Mouse (Mus musculus) G1E (cell line): ENCODE results near the gene Npr1. TPM values are rescaled to one million over a fixed set of nuclear protein-coding genes. Genes with fewer than 3 reads are reported as not detected.

ENCODE experiments used
- ATAC-seq: 2 replicates; pipeline ENCODE4 v1.8.0; 2016; ENCODE audit warnings: mild to moderate bottlenecking; ENCODE audit not compliant: insufficient number of reproducible peaks, poor library complexity, low FRiP score, severe bottlenecking; ENCODE audit errors: extremely low read depth
- DNase-seq: peaks from one replicate; pipeline ENCODE4 v3.0.0; 2012; ENCODE audit warnings: low spot score
- H3K27me3 ChIP-seq: 2 replicates; pipeline ENCODE4 v1.6.1; 2012; ENCODE audit warnings: mild to moderate bottlenecking, low read length, inconsistent platforms; ENCODE audit not compliant: insufficient read depth
- H3K36me3 ChIP-seq: replicated peaks from 2 replicates; pipeline ENCODE3; 2012; ENCODE audit warnings: mild to moderate bottlenecking, inconsistent platforms
- H3K4me1 ChIP-seq: 2 replicates; pipeline ENCODE4 v1.6.1; 2012; ENCODE audit warnings: low read depth, low read length, inconsistent platforms, mixed read lengths; ENCODE audit not compliant: insufficient read depth
- H3K4me3 ChIP-seq: 2 replicates; pipeline ENCODE4 v1.5.1; 2012; ENCODE audit warnings: low read depth, mild to moderate bottlenecking, inconsistent platforms, low read length, moderate library complexity, mixed read lengths
- H3K9me3 ChIP-seq: replicated peaks from 2 replicates; pipeline ENCODE4 v1.6.1; 2012; ENCODE audit warnings: inconsistent platforms
- CTCF ChIP-seq: IDR thresholded peaks from 2 replicates; pipeline ENCODE4 v1.5.1; 2012; ENCODE audit warnings: low read depth, low read length, inconsistent platforms, mixed read lengths
- GATA1 ChIP-seq: IDR thresholded peaks from 2 replicates; pipeline ENCODE4 v1.6.1; 2012; ENCODE audit warnings: borderline replicate concordance, low read length, inconsistent platforms, mixed read lengths
- GATA2 ChIP-seq: IDR thresholded peaks from 2 replicates; pipeline ENCODE4 v1.6.1; 2012; ENCODE audit warnings: low read depth, low read length, inconsistent platforms, borderline replicate concordance
- POLR2AphosphoS5 ChIP-seq: IDR thresholded peaks from 2 replicates; pipeline ENCODE4 v1.6.1; 2012; ENCODE audit warnings: low read depth, low read length, inconsistent platforms; ENCODE audit not compliant: insufficient replicate concordance
- TAL1 ChIP-seq: conservative IDR thresholded peaks from 2 replicates; pipeline ENCODE4 v1.6.1; 2012; ENCODE audit warnings: low read depth, low read length, inconsistent platforms, mixed read lengths
- polyA plus RNA-seq: library from polyadenylated mRNA; stranded (reverse); fragments of >175 nt; gene quantifications from 2 replicates; pipeline ENCODE4 v1.2.3, GENCODE M21; 2012
- total RNA-seq, 2 experiments: library from RNA; stranded (forward) in 1 of 2; stranded (reverse) in 1 of 2; fragments of 200-1000 nt in 1 of 2; fragments of >200 nt in 1 of 2; fragmentation: Nextera tagmentation in 1 of 2; gene quantifications; 2 replicates each; pipeline ENCODE4 v1.2.3; 2014 to 2017

The Npr1 gene
- total and polyA plus RNA-seq, 3 experiments: not detected

DNA sequence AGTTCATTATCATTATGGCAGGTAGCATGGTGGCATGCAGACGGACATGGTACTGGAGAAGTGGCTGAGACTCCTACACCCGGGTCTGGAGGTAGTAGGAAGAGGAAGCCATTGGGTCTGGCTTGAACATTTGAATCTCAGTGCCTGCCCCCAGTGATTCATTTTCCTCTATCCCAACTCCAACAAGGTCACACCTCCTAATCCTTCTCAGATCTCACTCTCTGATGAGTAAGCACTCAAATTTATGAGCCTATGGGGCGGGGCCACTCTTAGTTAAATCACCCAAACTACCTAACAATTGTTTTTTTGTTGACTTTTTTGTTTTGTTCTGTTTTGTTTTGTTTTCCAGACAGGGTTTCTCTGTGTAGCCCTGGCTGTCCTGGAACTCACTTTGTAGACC is 21.7 kb downstream of the Npr1 start:
- Histone ChIP-seq H3K4me1 (peaks cover 35% of the 10 kb centered on the region), H3K27me3 (no peaks in the 10 kb centered on the region), H3K36me3 (no peaks in the 10 kb centered on the region), H3K9me3 (no peaks in the 10 kb centered on the region), H3K4me3 (no peak overlapping the region)
- DNase-seq (no peak), ATAC-seq (no peak)
- TF ChIP-seq GATA2 (no peak), POLR2AphosphoS5 (no peak), CTCF (no peak), TAL1 (no peak), GATA1 (no peak)

DNA sequence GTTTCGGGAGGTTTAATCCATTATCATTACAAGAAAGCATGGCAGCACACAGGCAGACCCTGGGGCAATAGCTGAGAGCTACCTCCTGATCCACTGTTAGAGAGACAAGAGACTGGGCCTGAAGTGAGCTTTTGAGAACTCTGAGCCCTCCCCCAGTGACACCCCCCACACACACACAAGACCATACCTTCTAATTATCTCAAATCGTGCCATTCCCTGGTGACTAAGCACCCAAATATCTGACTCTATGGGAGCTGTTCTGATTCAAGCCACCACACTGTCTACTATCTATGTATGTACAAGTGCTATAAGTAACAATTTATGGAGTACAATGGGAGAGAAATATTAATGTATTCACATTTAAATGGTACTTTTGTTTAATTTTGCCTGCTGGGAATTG is 24.9 kb downstream of the Npr1 start:
- ATAC-seq (no peak), DNase-seq (no peak)
- H3K36me3 ChIP-seq: no peaks in the 10 kb centered on the region
- no peak overlapping the region for H3K4me3 ChIP-seq
- no peaks in the 10 kb centered on the region for H3K27me3 ChIP-seq
- H3K4me1 ChIP-seq: peaks cover 20% of the 10 kb centered on the region
- TF ChIP-seq GATA1: no peak
- no peak for TF ChIP-seq CTCF
- TF ChIP-seq POLR2AphosphoS5: no peak
- TF ChIP-seq GATA2: no peak
- TF ChIP-seq TAL1: no peak
- no peaks in the 10 kb centered on the region for H3K9me3 ChIP-seq

DNA sequence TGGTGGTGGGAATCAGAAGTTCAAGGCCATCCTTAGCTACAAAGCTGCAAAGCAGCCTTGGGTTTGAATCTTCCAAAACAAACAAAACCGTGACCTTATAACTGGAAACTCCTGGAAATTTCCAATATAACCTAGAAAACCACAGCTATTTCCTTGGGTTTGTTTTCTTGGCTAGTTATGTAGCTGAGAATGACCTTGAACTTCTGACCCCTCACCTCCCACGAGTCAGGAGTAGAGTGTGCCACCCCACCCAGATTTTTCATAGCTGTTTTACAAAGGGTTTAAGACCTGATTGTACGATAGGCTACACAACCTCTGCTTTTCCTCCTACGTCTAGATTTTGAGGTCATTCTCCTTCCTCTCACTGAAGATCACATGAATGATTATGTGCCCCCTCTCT is 28.5 kb downstream of the Npr1 start:
- no peak for ATAC-seq

DNA sequence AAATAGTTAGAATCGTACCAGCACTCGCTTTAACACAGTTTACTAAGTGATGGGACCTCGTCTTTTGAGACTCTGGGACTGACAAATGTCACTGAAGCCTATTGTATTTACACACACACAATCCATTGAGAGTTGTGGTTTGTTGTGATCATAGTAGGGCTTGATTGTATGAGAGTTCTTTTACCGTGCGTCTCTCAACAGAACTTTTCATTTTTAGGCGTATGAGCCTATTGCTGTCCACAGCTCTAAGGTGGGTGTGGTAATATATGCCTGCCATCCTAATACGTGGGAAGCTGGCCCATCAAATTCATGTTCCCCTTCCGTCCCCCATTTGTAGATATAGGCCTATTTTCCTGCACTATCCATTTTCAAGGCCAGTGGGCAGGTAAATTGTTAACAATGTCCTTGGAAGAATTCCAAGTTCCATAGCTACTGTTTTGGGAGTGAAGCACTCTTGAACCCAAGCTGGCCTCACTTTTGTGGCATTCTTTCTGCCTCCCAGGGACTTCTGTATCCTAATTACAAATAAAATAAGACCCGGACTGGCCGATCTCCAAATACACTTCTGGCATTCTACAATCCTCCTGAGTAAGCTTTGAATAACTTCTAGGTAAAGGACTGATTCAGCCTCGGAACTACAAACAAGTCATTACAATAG is 31.5 kb downstream of the Npr1 start:
- Histone ChIP-seq H3K4me1 (peaks cover 42% of the 10 kb centered on the region), H3K4me3 (peak overlapping the region; percentile 76), H3K9me3 (no peaks in the 10 kb centered on the region), H3K36me3 (peaks cover 16% of the 10 kb centered on the region), H3K27me3 (no peaks in the 10 kb centered on the region)
- ATAC-seq (no peak), DNase-seq (no peak)
- TF ChIP-seq GATA2 (no peak), TAL1 (no peak), GATA1 (no peak), CTCF (no peak), POLR2AphosphoS5 (no peak)

More for the DNA sequence above, 28.5 kb downstream of the Npr1 start:
- H3K27me3 ChIP-seq: no peaks in the 10 kb centered on the region
- no peak for DNase-seq
- no peak overlapping the region for H3K4me3 ChIP-seq
- H3K9me3 ChIP-seq: no peaks in the 10 kb centered on the region
- TF ChIP-seq CTCF: no peak
- no peak for TF ChIP-seq GATA1
- TF ChIP-seq POLR2AphosphoS5: no peak
- TF ChIP-seq GATA2: no peak
- TF ChIP-seq TAL1: no peak
- peaks cover 19% of the 10 kb centered on the region for H3K4me1 ChIP-seq
- H3K36me3 ChIP-seq: no peaks in the 10 kb centered on the region

DNA sequence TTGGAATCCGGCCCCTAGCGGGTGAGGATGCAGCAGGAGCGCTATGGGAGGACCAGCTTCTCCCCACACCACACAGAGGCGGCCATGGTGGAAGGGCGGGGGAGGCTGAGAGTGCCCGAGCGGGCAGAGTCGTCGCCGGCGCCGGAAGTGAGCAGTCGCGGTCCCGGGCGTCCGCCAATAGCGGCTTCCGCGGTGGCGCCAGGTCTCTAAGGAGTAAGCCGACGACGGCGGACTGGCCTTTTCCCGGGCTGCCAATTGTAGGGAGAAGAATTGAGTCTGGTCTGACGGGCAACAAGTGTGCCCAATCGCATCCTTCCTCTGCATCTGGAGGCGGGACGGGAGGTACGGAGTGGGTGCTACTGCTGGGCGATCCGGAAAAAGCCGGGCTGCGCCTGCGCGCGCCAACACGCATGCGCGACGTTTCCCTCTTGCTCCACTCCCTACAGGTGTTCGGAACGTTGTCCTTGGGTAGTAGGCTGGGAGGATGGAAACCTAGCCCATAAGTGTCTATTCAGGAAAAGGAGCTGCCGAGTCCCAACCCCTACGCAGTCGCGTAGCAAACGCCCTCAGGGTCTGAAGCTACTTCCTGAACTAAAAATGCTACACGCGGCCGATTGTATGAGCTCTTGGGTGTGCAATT is 32.2 kb downstream of the Npr1 start, which contains the start of gene Ints3:
Gene Ints3 (minus strand): TSS at position 242 of the 640 bp plus-strand sequence.
- TF ChIP-seq GATA1 (no peak), CTCF (no peak), POLR2AphosphoS5 (no peak), TAL1 (no peak), GATA2 (no peak)
- Histone ChIP-seq H3K36me3 (peaks cover 22% of the 10 kb centered on the region), H3K4me3 (peak within 1 kb of the TSS; percentile 76), H3K27me3 (no peaks in the 10 kb centered on the region), H3K4me1 (peaks cover 48% of the 10 kb centered on the region), H3K9me3 (no peaks in the 10 kb centered on the region)
- peak; percentile 98 for DNase-seq
- ATAC-seq: peak; percentile 99

DNA sequence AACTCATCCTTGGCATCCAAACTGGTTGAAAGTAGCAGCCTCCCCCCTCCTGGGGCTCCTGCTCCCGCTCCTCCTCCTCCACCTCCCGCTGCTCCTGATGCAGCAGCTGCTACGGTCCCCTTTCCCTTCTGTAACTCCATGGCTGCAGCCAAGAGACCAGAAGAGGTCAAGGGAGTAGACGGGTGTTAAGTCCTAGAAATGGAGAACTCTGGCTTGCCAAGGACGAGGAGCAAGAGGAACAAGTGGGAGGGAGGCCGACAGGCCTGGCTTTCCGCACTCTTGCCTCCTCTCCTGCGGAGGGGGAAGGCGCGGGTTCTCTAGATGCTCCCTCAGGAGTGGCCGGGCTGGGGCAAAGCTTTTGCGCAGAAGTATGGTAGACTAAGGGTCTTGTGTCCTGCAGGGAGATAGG is 32.9 kb downstream of the Npr1 start:
- Histone ChIP-seq H3K9me3 (no peaks in the 10 kb centered on the region), H3K27me3 (no peaks in the 10 kb centered on the region), H3K4me1 (peaks cover 55% of the 10 kb centered on the region), H3K4me3 (peak overlapping the region; percentile 76), H3K36me3 (peaks cover 29% of the 10 kb centered on the region)
- DNase-seq (no peak), ATAC-seq (no peak)
- no peak for TF ChIP-seq POLR2AphosphoS5
- no peak for TF ChIP-seq GATA2
- no peak for TF ChIP-seq CTCF
- TF ChIP-seq TAL1: no peak
